Mouse (Mus musculus) stomach, postnatal 0 days (tissue): ENCODE measurements at regions not wholly inside any gene's neighbourhood (a gene's known extent, or its start where the extent isn't known, plus 50 kb on each side); places are given as distances from the start of the nearest gene placed in this dataset.

ENCODE experiments used
- ATAC-seq: fragments of 200-750 bp; cut with Nextera tagmentation; 2 replicates; pipeline ENCODE4 v1.8.0; 2017; ENCODE audit not compliant: low FRiP score, low TSS enrichment
- DNase-seq: peaks from one replicate; pipeline ENCODE4 v3.0.0-alpha.2; 2016; ENCODE audit warnings: low spot score
- H3K27ac ChIP-seq: fragments of 300-500 bp; sonication (generic); replicated peaks from 2 replicates; pipeline ENCODE4 v1.5.1; 2014; ENCODE audit warnings: mild to moderate bottlenecking, control low read depth
- H3K27me3 ChIP-seq: fragments of 300-500 bp; sonication (generic); 2 replicates; pipeline ENCODE4 v1.6.1; 2014; ENCODE audit warnings: low read length; ENCODE audit not compliant: control insufficient read depth, insufficient read depth
- H3K36me3 ChIP-seq: fragments of 300-500 bp; sonication (generic); 2 replicates; pipeline ENCODE4 v1.6.1; 2014; ENCODE audit warnings: low read length, mixed read lengths; ENCODE audit not compliant: control insufficient read depth, insufficient read depth
- H3K4me1 ChIP-seq: fragments of 300-500 bp; sonication (generic); replicated peaks from 2 replicates; pipeline ENCODE4 v1.6.1; 2014; ENCODE audit warnings: antibody characterized with exemption; ENCODE audit not compliant: control insufficient read depth, insufficient read depth
- H3K4me2 ChIP-seq: fragments of 300-500 bp; sonication (generic); replicated peaks from 2 replicates; pipeline ENCODE4 v1.6.1; 2014; ENCODE audit warnings: low read depth, mild to moderate bottlenecking, control low read depth, moderate library complexity
- H3K4me3 ChIP-seq: fragments of 300-500 bp; sonication (generic); 2 replicates; pipeline ENCODE4 v1.5.1; 2014; ENCODE audit warnings: low read depth, low read length, control low read depth
- H3K9ac ChIP-seq: fragments of 300-500 bp; sonication (generic); 2 replicates; pipeline ENCODE4 v1.6.1; 2014; ENCODE audit warnings: mild to moderate bottlenecking, low read length, control low read depth, mixed read lengths
- H3K9me3 ChIP-seq: fragments of 300-500 bp; sonication (generic); 2 replicates; pipeline ENCODE4 v1.6.1; 2016; ENCODE audit warnings: low read length; ENCODE audit not compliant: control insufficient read depth
- CTCF ChIP-seq: IDR thresholded peaks from 2 replicates; pipeline ENCODE4 v1.5.1; 2016; ENCODE audit warnings: antibody characterized with exemption, low read depth, mild to moderate bottlenecking, moderate library complexity
- EP300 ChIP-seq: optimal IDR thresholded peaks from 2 replicates; pipeline ENCODE3; 2016; ENCODE audit warnings: antibody characterized with exemption
- WGBS: fragments of 180-500 bp; shearing (Covaris S2); extraction: QIAGEN DNeasy Blood & Tissue Kit; methylation state at CpG from one replicate; pipeline ENCODE4 v1.1.7; 2014; 5-methylcytosine and 5-hydroxymethylcytosine counted together

GRCm38 (mm10) chr6:7494299-7494698, 60.4 kb upstream of the Tac1 start:
- Histone ChIP-seq H3K4me1 (no peaks in the 10 kb centered on the region), H3K27ac (no peak overlapping the region), H3K4me2 (no peak overlapping the region), H3K36me3 (no peaks in the 10 kb centered on the region), H3K27me3 (no peaks in the 10 kb centered on the region), H3K9ac (no peak overlapping the region), H3K9me3 (no peaks in the 10 kb centered on the region), H3K4me3 (no peak overlapping the region)
- ATAC-seq, result no peak
- no peak for TF ChIP-seq CTCF
- no peak for TF ChIP-seq EP300
- 56% methylated on average over 2 of the region's 2 CpGs for WGBS
- DNase-seq, result no peak

GRCm38 (mm10) chr6:7496766-7497165, 57.9 kb upstream of the Tac1 start:
- no peak overlapping the region for H3K4me3 ChIP-seq
- no peak for TF ChIP-seq EP300
- ATAC-seq (no peak), DNase-seq (no peak)
- 50% methylated on average over 3 of the region's 3 CpGs for WGBS
- no peaks in the 10 kb centered on the region for H3K9me3 ChIP-seq
- H3K4me1 ChIP-seq, result no peaks in the 10 kb centered on the region
- H3K27me3 ChIP-seq, result no peaks in the 10 kb centered on the region
- H3K27ac ChIP-seq, result no peak overlapping the region
- no peaks in the 10 kb centered on the region for H3K36me3 ChIP-seq
- H3K9ac ChIP-seq, result no peak overlapping the region
- H3K4me2 ChIP-seq, result no peak overlapping the region
